In the genomic region with DNA sequence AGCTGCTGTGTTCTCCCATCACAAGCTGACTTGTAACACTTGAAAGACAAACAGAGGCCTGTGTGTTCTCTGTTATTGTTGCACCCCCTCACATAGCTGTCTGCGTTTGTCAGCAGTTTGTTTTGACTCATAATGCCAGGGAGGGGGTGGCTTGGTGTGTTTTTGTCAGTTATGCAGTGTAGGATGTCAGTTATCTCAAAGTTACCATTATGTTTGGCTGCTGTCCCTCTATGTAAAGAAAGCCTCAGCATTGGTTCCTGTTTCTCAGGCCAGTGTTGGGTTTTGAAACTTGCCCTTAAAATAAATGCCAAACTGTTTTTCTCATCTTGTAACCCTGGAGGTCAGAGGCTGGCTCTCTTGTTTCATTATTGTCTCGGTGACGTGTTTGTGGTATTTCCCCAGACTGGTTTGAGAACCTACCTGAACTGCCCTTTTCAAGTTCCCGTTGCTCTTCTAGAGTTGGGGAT, we compare ENCODE assay signal across 8 mouse cellular contexts. TPM values are rescaled to one million over a fixed set of nuclear protein-coding genes. Genes with fewer than 3 reads are reported as not detected.
DNase-seq lines count a peak whose midpoint lies in the region; ATAC-seq and TF ChIP-seq lines count a peak whose summit lies in the region.

No protein-coding gene starts in this region.

- ATAC-seq in liver, embryonic 15.5 days (ENCODE audit: insufficient read depth) = peak; percentile 40

- H3K4me1 ChIP-seq in heart, adult 2 months (ENCODE audit: control insufficient read depth, insufficient read depth, low read length) = peaks cover 27% of the 10 kb centered on the region
- H3K4me1 ChIP-seq in brown adipose tissue, adult 24 weeks (ENCODE audit: control insufficient read depth, insufficient read depth, insufficient read length, low read length) = peaks cover 51% of the 10 kb centered on the region
- H3K4me1 ChIP-seq in liver, embryonic 15.5 days (replicated peaks) = peaks cover 42% of the 10 kb centered on the region

- peaks cover 8% of the 10 kb centered on the region for H3K79me2 ChIP-seq in heart, adult 2 months (replicated peaks; ENCODE audit: control insufficient read depth, insufficient read depth, low read length)

- DNase-seq in heart, adult 2 months = no peak
- DNase-seq in heart, postnatal 36 days = no peak
- DNase-seq in 416B (ENCODE audit: low read depth) = peak; percentile 89
- DNase-seq in cerebellum, postnatal 14 days = no peak
- DNase-seq in urinary bladder, postnatal 4 days (ENCODE audit: low spot score in 2 of 2) = no peak
- no peak for DNase-seq in kidney, adult 8-10 months

- peaks cover 37% of the 10 kb centered on the region for H3K36me3 ChIP-seq in heart, adult 2 months (ENCODE audit: control insufficient read depth, insufficient read depth, low read length)
- H3K36me3 ChIP-seq in liver, embryonic 15.5 days (replicated peaks) = no peaks in the 10 kb centered on the region

- H3K9me3 ChIP-seq in liver, embryonic 15.5 days (replicated peaks) = no peaks in the 10 kb centered on the region

- no peaks in the 10 kb centered on the region for H3K27me3 ChIP-seq in heart, adult 2 months (ENCODE audit: control insufficient read depth, insufficient read depth, low read length)
- H3K27me3 ChIP-seq in liver, embryonic 15.5 days = no peaks in the 10 kb centered on the region

- H3K9ac ChIP-seq in heart, adult 2 months (ENCODE audit: low read depth, low read length) = no peak overlapping the region; the same call in 1 of the 2 replicates
- no peak overlapping the region for H3K9ac ChIP-seq in liver, embryonic 15.5 days

- H3K27ac ChIP-seq in heart, adult 2 months = peak overlapping the region; percentile 62
- peak overlapping the region; percentile 62 for H3K27ac ChIP-seq in brown adipose tissue, adult 24 weeks (replicated peaks; ENCODE audit: low read depth, low read length)
- peak overlapping the region; percentile 55 for H3K27ac ChIP-seq in liver, embryonic 15.5 days (replicated peaks)

- no peak for TF ChIP-seq EP300 in heart, adult 2 months (IDR thresholded peaks at IDR 0.05; ENCODE audit: insufficient read depth, low read depth, low read length)

- no peak for TF ChIP-seq CTCF in heart, adult 2 months (IDR thresholded peaks at IDR 0.05)

- intact Hi-C loops in heart, adult 2 months (cut with DNase I) = no loop called here
- intact Hi-C loops in heart, postnatal 36 days (cut with DNase I) = no loop called here

- no peak overlapping the region for H3K4me2 ChIP-seq in liver, embryonic 15.5 days

- no peak overlapping the region for H3K4me3 ChIP-seq in heart, adult 2 months
- H3K4me3 ChIP-seq in brown adipose tissue, adult 24 weeks (ENCODE audit: insufficient read depth, low read depth, low read length) = no peak overlapping the region
- no peak overlapping the region for H3K4me3 ChIP-seq in liver, embryonic 15.5 days (replicated peaks)

- 32% methylated on average over 4 of the region's 4 CpGs for WGBS in heart, adult 2 months
- 23% methylated on average over 4 of the region's 4 CpGs for WGBS in liver, embryonic 15.5 days (ENCODE audit: insufficient replicate concordance)

- no peak for TF ChIP-seq POLR2A in heart, adult 2 months (IDR thresholded peaks at IDR 0.05; ENCODE audit: insufficient read depth, low read depth, low read length)

RNA-seq across cellular contexts. Expression of gene Cblb, which starts 30.0 kb away (rescaled TPM):
- 10 to 100 TPM; 13.6 to 14.0 TPM for total RNA-seq in heart, adult 2 months (2021)
- 7.5 and 9.8 TPM in 2 replicates for polyA plus RNA-seq in heart, adult 2 months (2012; rRNA removed)
- total RNA-seq in heart, postnatal 36 days (2021) = 10 to 100 TPM; 15.6 to 18.1 TPM
- 6.6 and 8.0 TPM in 2 replicates for polyA plus RNA-seq in brown adipose tissue, adult 24 weeks (2012; ENCODE audit: insufficient read depth, insufficient read length, missing spikeins)
- polyA plus RNA-seq in liver, embryonic 15.5 days (2015; fragmentation: Nextera tagmentation; extraction: Ambion mirVana) = 1.8 TPM in 2 replicates
